Mouse (Mus musculus) heart, postnatal 0 days (tissue): ENCODE results near the gene Dctpp1. TPM values are rescaled to one million over a fixed set of nuclear protein-coding genes. Genes with fewer than 3 reads are reported as not detected.
A peak's percentile ranks its signal among the peaks of the same experiment; 100 is the strongest.

Experiments
- ATAC-seq: fragments of 200-750 bp; cut with Nextera tagmentation; 2 replicates; pipeline ENCODE4 v1.8.0; 2017; ENCODE audit warnings: low read depth, moderate number of reproducible peaks, moderate library complexity; ENCODE audit not compliant: insufficient read depth
- DNase-seq: peaks from one replicate; pipeline ENCODE4 v3.0.0-alpha.2; 2016; ENCODE audit warnings: low spot score
- H3K27ac ChIP-seq: fragments of 300-500 bp; sonication (generic); 2 replicates; pipeline ENCODE4 v1.5.1; 2014; ENCODE audit warnings: low read depth, mild to moderate bottlenecking
- H3K27me3 ChIP-seq: fragments of 300-500 bp; sonication (generic); 2 replicates; pipeline ENCODE4 v1.6.1; 2014; ENCODE audit warnings: low read length, mixed read lengths; ENCODE audit not compliant: control insufficient read depth, insufficient read depth
- H3K36me3 ChIP-seq: fragments of 300-500 bp; sonication (generic); replicated peaks from 2 replicates; pipeline ENCODE4 v1.6.1; 2014; ENCODE audit warnings: low read length, mixed read lengths; ENCODE audit not compliant: control insufficient read depth, insufficient read depth
- H3K4me1 ChIP-seq: fragments of 300-500 bp; sonication (generic); 2 replicates; pipeline ENCODE4 v1.6.1; 2014; ENCODE audit warnings: antibody characterized with exemption; ENCODE audit not compliant: control insufficient read depth, insufficient read depth
- H3K4me2 ChIP-seq: fragments of 300-500 bp; sonication (generic); 2 replicates; pipeline ENCODE4 v1.6.1; 2014; ENCODE audit warnings: low read depth, mild to moderate bottlenecking, low read length, moderate library complexity
- H3K4me3 ChIP-seq: fragments of 300-500 bp; sonication (generic); 2 replicates; pipeline ENCODE4 v1.5.1; 2014; ENCODE audit warnings: low read depth, low read length
- H3K9ac ChIP-seq: fragments of 300-500 bp; sonication (generic); replicated peaks from 2 replicates; pipeline ENCODE4 v1.6.1; 2014; ENCODE audit warnings: low read depth, low read length, mixed read lengths
- H3K9me3 ChIP-seq: fragments of 300-500 bp; sonication (generic); replicated peaks from 2 replicates; pipeline ENCODE4 v1.6.1; 2016; ENCODE audit warnings: low read length; ENCODE audit not compliant: control insufficient read depth
- CTCF ChIP-seq: IDR thresholded peaks from 2 replicates; pipeline ENCODE4 v1.5.1; 2016; ENCODE audit warnings: antibody characterized with exemption, control low read depth, low read depth
- EP300 ChIP-seq: IDR thresholded peaks from 2 replicates; pipeline ENCODE4 v1.6.1; 2016; ENCODE audit warnings: antibody characterized with exemption, low read depth
- WGBS: fragments of 180-500 bp; shearing (Covaris S2); extraction: QIAGEN DNeasy Blood & Tissue Kit; methylation state at CpG from one replicate; pipeline ENCODE4 v1.1.7; 2014; 5-methylcytosine and 5-hydroxymethylcytosine counted together
- polyA plus RNA-seq: library from polyadenylated mRNA; unstranded; fragments of >200 nt; fragmentation: Nextera tagmentation; extraction: Ambion mirVana; gene quantifications from 2 replicates; pipeline ENCODE4 v1.2.1, GENCODE M21; 2015
- total RNA-seq: library from RNA; depleted of rRNA; stranded (reverse); fragments of >200 nt; gene quantifications from 2 replicates; pipeline ENCODE4 v1.2.3, GENCODE M21; 2014; ENCODE audit warnings: low replicate concordance; rRNA removed

The Dctpp1 gene
- total RNA-seq (152 and 165 TPM in 2 replicates), polyA plus RNA-seq (94.2 and 97.1 TPM in 2 replicates)

- ATAC-seq, result peak; percentile 98
- H3K9ac ChIP-seq, result peak within 1 kb of the TSS; percentile 49
These were observed at the start of gene Dctpp1 for GRCm38 (mm10) chr7:127260309-127261111. TSS of gene Dctpp1 (minus strand) at chr7:127260709.

GRCm38 (mm10) chr7:127309951-127310350 is 49.4 kb upstream of the Dctpp1 start:
- WGBS, result 64% methylated on average over 12 of the region's 12 CpGs
- no peak for TF ChIP-seq EP300
- TF ChIP-seq CTCF, result no peak
- ATAC-seq (no peak), DNase-seq (no peak)
- H3K9me3 ChIP-seq, result no peaks in the 10 kb centered on the region
- H3K36me3 ChIP-seq, result no peaks in the 10 kb centered on the region
- no peak overlapping the region for H3K27ac ChIP-seq
- no peaks in the 10 kb centered on the region for H3K27me3 ChIP-seq
- no peaks in the 10 kb centered on the region; the same call in 1 of the 2 replicates for H3K4me1 ChIP-seq
- H3K4me3 ChIP-seq, result no peak overlapping the region
- no peak overlapping the region for H3K4me2 ChIP-seq
- H3K9ac ChIP-seq, result no peak overlapping the region

More at GRCm38 (mm10) chr7:127260309-127261111, at the start of gene Dctpp1:
- H3K4me3 ChIP-seq, result peak within 1 kb of the TSS; percentile 58
- no peaks in the 10 kb centered on the region for H3K9me3 ChIP-seq
- under 1% methylated on average over 50 of the region's 50 CpGs for WGBS
- H3K4me2 ChIP-seq, result peak within 1 kb of the TSS; percentile 70
- peaks cover 10% of the 10 kb centered on the region; the same call in 1 of the 2 replicates for H3K4me1 ChIP-seq
- H3K27ac ChIP-seq, result no peak within 1 kb of the TSS
- 0 out of 2 replicates have a peak, but pooled peaks cover 4% of the 10 kb centered on the region for H3K36me3 ChIP-seq
- DNase-seq, result peak; percentile 100
- no peaks in the 10 kb centered on the region for H3K27me3 ChIP-seq
- TF ChIP-seq EP300 (no peak), CTCF (peak; percentile 88)

- Histone ChIP-seq H3K36me3 (no peaks in the 10 kb centered on the region), H3K4me3 (no peak overlapping the region), H3K9me3 (no peaks in the 10 kb centered on the region), H3K27ac (no peak overlapping the region), H3K4me2 (no peak overlapping the region), H3K27me3 (no peaks in the 10 kb centered on the region), H3K9ac (no peak overlapping the region), H3K4me1 (no peaks in the 10 kb centered on the region; the same call in 1 of the 2 replicates)
- WGBS, result 69% methylated on average over 4 of the region's 4 CpGs
- DNase-seq, result peak; percentile 39
- ATAC-seq, result peak; percentile 53; the same call in 1 of the 2 replicates
- TF ChIP-seq EP300 (no peak), CTCF (peak; percentile 80)
These were observed 48.4 kb upstream of the Dctpp1 start for GRCm38 (mm10) chr7:127308887-127309286.

GRCm38 (mm10) chr7:127308431-127308830 is 47.9 kb upstream of the Dctpp1 start:
- TF ChIP-seq CTCF (no peak), EP300 (no peak)
- no peaks in the 10 kb centered on the region for H3K36me3 ChIP-seq
- no peaks in the 10 kb centered on the region; the same call in 1 of the 2 replicates for H3K4me1 ChIP-seq
- no peak overlapping the region for H3K4me3 ChIP-seq
- no peaks in the 10 kb centered on the region for H3K27me3 ChIP-seq
- no peak for ATAC-seq
- DNase-seq, result no peak
- no peak overlapping the region for H3K4me2 ChIP-seq
- H3K27ac ChIP-seq, result no peak overlapping the region
- WGBS, result 63% methylated on average over 2 of the region's 2 CpGs
- H3K9me3 ChIP-seq, result no peaks in the 10 kb centered on the region
- no peak overlapping the region for H3K9ac ChIP-seq

- Histone ChIP-seq H3K9me3 (no peaks in the 10 kb centered on the region), H3K4me3 (no peak overlapping the region), H3K4me2 (peak overlapping the region; percentile 36; the same call in 1 of the 2 replicates), H3K4me1 (peaks cover 4% of the 10 kb centered on the region; the same call in 1 of the 2 replicates), H3K27ac (no peak overlapping the region), H3K27me3 (no peaks in the 10 kb centered on the region), H3K36me3 (no peaks in the 10 kb centered on the region), H3K9ac (no peak overlapping the region)
- TF ChIP-seq EP300 (no peak), CTCF (no peak)
- ATAC-seq (no peak), DNase-seq (no peak)
- WGBS, result 92% methylated on average over 5 of the region's 5 CpGs
These were observed 37.2 kb upstream of the Dctpp1 start for GRCm38 (mm10) chr7:127297586-127298193.
